Mouse (Mus musculus) lung, postnatal 36 days (tissue): ENCODE measurements at regions not wholly inside any gene's neighbourhood (a gene's known extent, or its start where the extent isn't known, plus 50 kb on each side); places are given as distances from the start of the nearest gene placed in this dataset.

Experiments
- DNase-seq: peaks from one replicate; pipeline ENCODE4 v3.0.0; 2022; ENCODE audit warnings: mixed read lengths

- DNase-seq, result no peak
Measured at GRCm38 (mm10) chr2:123486681-123487080, 603.1 kb upstream of the Sema6d start.

- DNase-seq, result no peak
Measured at GRCm38 (mm10) chr2:123506162-123506561, 583.6 kb upstream of the Sema6d start.

DNA sequence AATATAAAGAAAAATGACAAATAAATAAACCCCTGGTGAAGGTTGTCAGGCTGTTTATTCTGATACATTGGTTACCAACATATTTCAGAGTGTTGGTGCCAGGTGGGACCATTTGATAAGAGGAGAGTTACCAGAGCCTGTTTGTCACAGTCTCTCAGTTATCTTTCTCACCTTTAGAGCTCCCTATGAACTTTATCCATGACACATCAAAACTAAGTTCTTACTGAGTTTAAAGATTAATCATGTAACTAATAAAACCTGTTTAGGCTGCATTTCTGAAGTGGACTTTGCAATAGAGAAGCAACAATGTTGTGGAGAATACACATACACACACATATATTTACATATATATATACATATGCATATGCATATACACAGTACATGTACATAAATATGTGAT lies 582.7 kb upstream of the Sema6d start:
- DNase-seq, result no peak

DNA sequence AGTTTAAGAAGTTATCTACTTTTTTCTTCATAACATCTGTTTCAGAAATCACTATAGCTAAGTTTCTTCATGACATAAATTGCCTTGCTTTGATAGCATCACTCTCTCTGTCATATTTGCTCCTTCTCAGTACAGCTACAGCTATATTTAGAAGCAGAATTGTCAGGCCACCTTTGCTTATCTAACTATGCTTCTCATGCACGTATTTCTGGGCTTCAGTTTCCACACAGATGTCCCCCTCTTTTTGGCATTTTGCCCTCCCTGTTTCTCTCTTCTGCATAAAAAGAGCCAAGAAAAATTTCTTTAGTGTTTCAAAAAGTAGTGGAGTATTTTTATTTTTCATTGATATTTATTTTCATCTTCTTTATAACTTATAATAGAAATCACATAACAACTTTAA lies 560.9 kb upstream of the Sema6d start:
- DNase-seq, result no peak

DNA sequence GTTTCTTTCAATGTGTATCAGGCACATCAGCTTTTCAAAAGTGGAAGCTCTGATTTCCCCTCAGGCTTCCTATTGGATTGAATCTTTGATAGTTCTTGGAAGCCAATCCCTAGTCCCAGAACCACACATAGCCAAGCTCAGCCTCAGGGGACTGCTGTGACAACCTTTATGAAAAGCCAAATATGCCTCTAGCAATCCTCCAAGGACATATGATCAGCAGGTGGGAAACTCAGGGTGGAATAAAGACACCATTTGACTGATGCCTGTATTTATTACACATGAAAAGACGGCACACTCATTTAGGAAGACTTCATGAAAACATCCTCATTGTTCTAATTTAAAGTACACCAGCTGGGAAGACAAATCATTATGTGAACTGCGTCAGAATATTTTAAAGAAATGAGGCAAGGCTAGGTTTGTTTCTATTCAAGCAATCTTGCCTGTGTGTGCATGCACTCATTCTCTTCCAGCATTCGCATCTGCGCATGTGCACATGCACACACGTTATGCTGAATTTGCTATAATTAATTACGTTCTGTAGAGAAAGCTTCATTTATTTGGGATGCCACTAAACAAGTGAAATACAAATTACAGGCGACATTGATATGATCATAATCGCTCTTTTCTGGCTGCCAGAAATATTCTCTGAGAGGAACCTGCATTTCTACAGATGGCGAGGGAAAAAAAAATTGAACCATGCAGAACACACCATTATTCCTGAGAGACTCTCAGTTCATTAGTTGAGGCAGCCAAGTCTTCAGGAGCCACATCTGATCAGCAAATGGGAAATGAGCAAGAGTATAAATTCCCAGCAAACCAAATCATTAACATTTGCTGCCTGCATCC lies 556.6 kb upstream of the Sema6d start:
- no peak for DNase-seq

DNA sequence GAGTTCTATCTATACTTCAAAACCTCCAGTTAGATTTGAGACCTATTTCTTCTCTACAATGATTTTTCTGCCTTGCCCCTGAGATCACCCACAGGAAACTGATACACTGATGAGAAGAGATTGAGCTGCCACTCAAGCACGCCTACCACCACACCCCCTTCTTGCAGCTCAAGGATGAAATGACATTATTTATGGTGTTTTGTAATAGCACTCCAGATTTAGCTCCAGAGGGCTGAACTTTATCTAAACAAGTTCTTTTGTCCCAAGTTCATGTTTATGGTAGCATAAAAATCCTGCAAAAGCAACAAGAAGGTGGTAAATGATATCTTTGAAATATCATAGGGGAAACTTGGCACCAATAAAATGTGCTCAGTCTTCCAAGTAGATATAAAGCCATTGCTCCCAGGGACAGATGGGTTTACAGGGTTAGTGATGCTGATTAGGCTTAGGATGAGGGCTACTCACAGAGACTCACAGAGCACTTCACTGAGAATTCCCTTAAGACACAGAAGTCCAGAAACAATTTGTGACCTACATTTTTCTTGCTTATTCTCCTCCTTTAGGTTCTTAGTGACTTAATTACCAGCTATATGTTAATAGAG lies 538.4 kb upstream of the Sema6d start:
- DNase-seq, result no peak

- no peak for DNase-seq
Measured at GRCm38 (mm10) chr2:123558123-123558650, 531.6 kb upstream of the Sema6d start.
